Mouse (Mus musculus) cortical plate, adult 2 months (tissue): ENCODE measurements around the gene Ccdc36.

ENCODE experiments used
- CTCF ChIP-seq: fragments of 200-500 bp; IDR thresholded peaks from 2 replicates; pipeline ENCODE4 v1.5.1; 2011; ENCODE audit warnings: mild to moderate bottlenecking, control low read depth, low read length; ENCODE audit not compliant: insufficient read depth; ENCODE audit errors: extremely low read depth
- POLR2A ChIP-seq: fragments of 200-500 bp; IDR thresholded peaks from 2 replicates; pipeline ENCODE4 v1.6.1; 2011; ENCODE audit warnings: mild to moderate bottlenecking, low read length, control low read depth; ENCODE audit not compliant: insufficient read depth; ENCODE audit errors: extremely low read depth

DNA sequence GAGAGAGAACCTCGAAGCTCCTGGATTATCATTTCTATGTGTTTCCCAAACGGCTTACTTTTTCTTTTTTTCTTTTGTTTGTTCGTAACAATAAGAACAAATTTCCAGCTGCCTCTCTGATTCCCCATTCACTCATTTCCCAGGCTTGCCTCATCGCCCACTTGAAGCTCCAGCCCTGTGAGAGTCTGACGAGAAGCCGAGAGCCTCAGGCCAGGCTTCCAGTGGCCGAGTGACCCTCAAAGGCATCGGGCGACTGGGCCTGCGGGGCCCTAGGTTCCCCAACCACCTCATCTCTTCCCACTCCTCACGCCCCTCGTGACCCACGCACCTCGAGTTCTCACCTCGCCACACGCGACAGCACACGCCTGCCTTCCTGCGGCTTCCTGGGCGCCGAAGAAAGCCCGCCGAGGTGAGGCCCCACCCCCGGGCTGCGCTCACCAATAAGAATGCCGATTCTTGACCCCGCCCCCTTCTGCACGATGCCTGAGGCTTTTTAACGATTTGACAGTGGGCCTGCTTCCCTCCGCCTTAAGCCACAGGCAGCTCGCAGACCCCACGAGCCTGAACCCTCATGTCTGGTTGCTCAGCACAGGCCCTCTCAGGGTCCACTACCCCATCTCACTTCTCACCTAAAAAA, 3.3 kb upstream of the Ccdc36 start:
- TF ChIP-seq CTCF = no peak
- no peak for TF ChIP-seq POLR2A
